Mouse (Mus musculus): ENCODE data around the gene Rprd1b. TPM values are rescaled to one million over a fixed set of nuclear protein-coding genes. Genes with fewer than 3 reads are reported as not detected.

Gene Rprd1b
- polyA plus RNA-seq, 1 experiment from 2014 or later = 34.1 TPM

DNA sequence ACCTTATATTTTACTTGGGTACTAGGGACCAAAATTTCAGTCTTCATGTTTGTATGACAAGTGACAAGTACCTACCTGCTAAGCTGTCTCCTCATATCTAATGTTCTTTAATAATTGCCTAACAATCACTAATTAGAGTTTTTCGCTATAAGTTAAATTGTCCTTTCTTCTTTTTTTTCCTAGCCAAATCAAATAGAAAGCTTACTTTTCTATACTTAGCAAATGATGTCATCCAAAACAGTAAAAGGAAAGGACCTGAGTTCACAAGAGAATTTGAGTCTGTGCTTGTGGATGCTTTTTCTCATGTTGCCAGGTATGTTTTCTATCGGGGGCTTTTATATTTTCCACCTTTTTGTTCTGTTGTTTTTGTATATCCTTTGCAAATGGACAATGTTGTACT is 7.5 kb downstream of the Rprd1b start:
- Histone ChIP-seq H3K4me1 (ENCODE audit: control insufficient read depth, insufficient read depth, low read length) (peaks cover 16% of the 10 kb centered on the region), H3K4me2 (ENCODE audit: low read length) (no peak overlapping the region), H3K36me3 (ENCODE audit: control insufficient read depth, insufficient read depth, low read length) (peaks cover 10% of the 10 kb centered on the region; the same call in 1 of the 2 replicates), H3K27me3 (ENCODE audit: control insufficient read depth, insufficient read depth, low read depth, low read length) (no peaks in the 10 kb centered on the region), H3K9ac (ENCODE audit: low read depth, low read length) (no peak overlapping the region), H3K9me3 (replicated peaks; ENCODE audit: control insufficient read depth, low read length, poor library complexity, severe bottlenecking) (no peaks in the 10 kb centered on the region), H3K27ac (ENCODE audit: low read length) (no peak overlapping the region), H3K4me3 (ENCODE audit: low read depth, low read length) (no peak overlapping the region)
- no peak for ATAC-seq
- 98% methylated on average over 2 of the region's 2 CpGs for WGBS

DNA sequence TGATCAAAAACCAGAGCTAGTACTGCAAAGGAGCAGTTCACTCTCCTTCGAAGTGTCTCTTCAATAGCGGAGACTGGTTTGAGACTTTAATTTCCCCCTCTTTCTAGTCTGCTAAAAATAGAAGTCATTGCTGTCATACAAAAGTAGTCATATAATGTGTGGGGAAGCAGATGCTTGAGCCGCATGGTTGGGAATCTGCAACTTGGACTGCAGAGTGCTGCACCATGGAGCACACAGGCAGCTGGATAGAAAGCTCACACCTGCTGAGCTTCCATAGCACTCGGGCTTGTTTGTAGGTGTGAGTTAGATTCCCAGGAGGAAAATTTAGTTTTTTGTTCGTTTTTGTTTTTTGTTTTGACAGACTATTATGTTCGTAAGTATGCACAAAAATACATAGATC is 8.1 kb downstream of the Rprd1b start:
- WGBS = 91% methylated on average over 6 of the region's 6 CpGs
- H3K4me2 ChIP-seq (ENCODE audit: low read length) = no peak overlapping the region
- ATAC-seq = no peak
- H3K27ac ChIP-seq (ENCODE audit: low read length) = no peak overlapping the region
- peaks cover 10% of the 10 kb centered on the region; the same call in 1 of the 2 replicates for H3K36me3 ChIP-seq (ENCODE audit: control insufficient read depth, insufficient read depth, low read length)
- H3K9ac ChIP-seq (ENCODE audit: low read depth, low read length) = no peak overlapping the region
- no peaks in the 10 kb centered on the region for H3K9me3 ChIP-seq (replicated peaks; ENCODE audit: control insufficient read depth, low read length, poor library complexity, severe bottlenecking)
- no peaks in the 10 kb centered on the region for H3K27me3 ChIP-seq (ENCODE audit: control insufficient read depth, insufficient read depth, low read depth, low read length)
- no peak overlapping the region for H3K4me3 ChIP-seq (ENCODE audit: low read depth, low read length)
- H3K4me1 ChIP-seq (ENCODE audit: control insufficient read depth, insufficient read depth, low read length) = peaks cover 10% of the 10 kb centered on the region

DNA sequence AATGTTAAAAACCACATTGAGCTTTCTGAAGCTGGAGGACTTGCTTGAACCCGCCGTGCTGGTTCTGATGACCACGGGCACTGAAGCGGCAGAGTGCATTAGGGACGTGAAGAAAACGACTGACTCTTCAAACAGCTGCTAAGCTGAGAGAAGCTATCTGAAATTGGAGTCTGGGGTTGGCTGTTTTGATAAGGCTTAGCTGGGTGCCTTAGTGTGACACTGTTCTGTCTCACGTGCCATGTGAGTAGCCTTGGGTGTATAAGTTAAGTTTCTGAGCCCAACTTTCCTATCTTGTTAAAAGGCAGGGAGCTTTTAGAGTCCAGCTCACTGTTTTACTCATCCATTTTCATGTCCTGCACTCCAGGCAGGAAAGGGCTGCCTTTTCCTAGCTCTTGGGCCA is 8.7 kb downstream of the Rprd1b start:
- H3K27ac ChIP-seq (ENCODE audit: low read length) = no peak overlapping the region
- no peak overlapping the region for H3K4me2 ChIP-seq (ENCODE audit: low read length)
- 87% methylated on average over 7 of the region's 7 CpGs for WGBS

GRCm38 (mm10) chr2:158037571-158037970 is 9.3 kb downstream of the Rprd1b start:
- Histone ChIP-seq H3K27me3 (ENCODE audit: control insufficient read depth, insufficient read depth, low read depth, low read length) (no peaks in the 10 kb centered on the region), H3K4me1 (ENCODE audit: control insufficient read depth, insufficient read depth, low read length) (peaks cover 4% of the 10 kb centered on the region; the same call in 1 of the 2 replicates)
- 85% methylated on average over 1 of the region's 1 CpGs for WGBS

More for the DNA sequence above, 8.7 kb downstream of the Rprd1b start:
- Histone ChIP-seq H3K4me3 (ENCODE audit: low read depth, low read length) (no peak overlapping the region), H3K36me3 (ENCODE audit: control insufficient read depth, insufficient read depth, low read length) (peaks cover 10% of the 10 kb centered on the region; the same call in 1 of the 2 replicates), H3K27me3 (ENCODE audit: control insufficient read depth, insufficient read depth, low read depth, low read length) (no peaks in the 10 kb centered on the region), H3K9me3 (replicated peaks; ENCODE audit: control insufficient read depth, low read length, poor library complexity, severe bottlenecking) (no peaks in the 10 kb centered on the region), H3K9ac (ENCODE audit: low read depth, low read length) (no peak overlapping the region), H3K4me1 (ENCODE audit: control insufficient read depth, insufficient read depth, low read length) (peaks cover 7% of the 10 kb centered on the region; the same call in 1 of the 2 replicates)
- no peak for ATAC-seq

DNA sequence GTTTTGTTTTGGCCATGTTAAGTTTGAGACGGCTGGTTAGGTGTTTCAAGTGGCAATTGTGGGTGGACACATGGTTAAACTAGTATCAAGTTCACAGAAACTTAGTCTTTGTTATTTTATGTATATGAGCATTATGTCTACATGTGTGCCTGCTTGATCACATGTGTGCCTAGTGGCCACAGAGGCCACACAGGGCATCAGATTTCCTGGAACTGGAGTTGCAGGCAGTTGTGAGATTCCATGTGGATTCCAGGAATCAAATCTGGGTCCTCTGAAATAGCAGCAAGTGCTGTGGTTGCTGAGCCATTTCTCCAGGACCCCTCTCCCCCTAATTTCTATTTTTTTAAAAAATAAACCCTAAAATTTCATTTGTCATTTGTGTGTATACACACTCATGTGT is 11.4 kb downstream of the Rprd1b start:
- Histone ChIP-seq H3K9ac (ENCODE audit: low read depth, low read length) (no peak overlapping the region), H3K27me3 (ENCODE audit: control insufficient read depth, insufficient read depth, low read depth, low read length) (no peaks in the 10 kb centered on the region), H3K4me1 (ENCODE audit: control insufficient read depth, insufficient read depth, low read length) (no peaks in the 10 kb centered on the region), H3K27ac (ENCODE audit: low read length) (no peak overlapping the region), H3K9me3 (replicated peaks; ENCODE audit: control insufficient read depth, low read length, poor library complexity, severe bottlenecking) (no peaks in the 10 kb centered on the region), H3K4me2 (ENCODE audit: low read length) (no peak overlapping the region), H3K4me3 (ENCODE audit: low read depth, low read length) (no peak overlapping the region), H3K36me3 (ENCODE audit: control insufficient read depth, insufficient read depth, low read length) (peaks cover 14% of the 10 kb centered on the region)
- ATAC-seq = no peak
- WGBS = 79% methylated on average over 1 of the region's 1 CpGs

More at GRCm38 (mm10) chr2:158037571-158037970, 9.3 kb downstream of the Rprd1b start:
- H3K36me3 ChIP-seq (ENCODE audit: control insufficient read depth, insufficient read depth, low read length) = peaks cover 10% of the 10 kb centered on the region; the same call in 1 of the 2 replicates
- H3K4me3 ChIP-seq (ENCODE audit: low read depth, low read length) = no peak overlapping the region
- H3K9me3 ChIP-seq (replicated peaks; ENCODE audit: control insufficient read depth, low read length, poor library complexity, severe bottlenecking) = no peaks in the 10 kb centered on the region
- H3K4me2 ChIP-seq (ENCODE audit: low read length) = no peak overlapping the region
- H3K27ac ChIP-seq (ENCODE audit: low read length) = no peak overlapping the region
- no peak overlapping the region for H3K9ac ChIP-seq (ENCODE audit: low read depth, low read length)
- no peak for ATAC-seq

DNA sequence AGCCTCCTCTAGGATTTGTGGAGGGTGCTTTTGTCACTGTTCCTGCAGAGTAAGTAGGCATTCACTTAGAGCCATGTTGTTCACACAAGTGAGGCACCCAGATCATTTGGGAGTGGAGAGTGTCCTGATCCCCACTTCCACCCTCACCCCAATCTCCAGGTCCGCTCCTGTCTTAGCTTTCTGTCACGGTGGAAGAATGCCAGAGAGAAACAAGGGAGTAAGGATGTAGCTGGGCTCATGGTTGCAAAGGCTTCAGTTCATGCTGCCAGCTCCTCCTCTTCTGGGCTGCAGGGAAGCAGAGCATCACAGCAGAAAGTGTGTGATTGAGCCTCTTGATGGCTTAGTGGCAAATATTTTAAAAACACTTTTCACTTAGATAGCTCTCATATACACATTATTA is 12.1 kb downstream of the Rprd1b start:
- H3K27ac ChIP-seq (ENCODE audit: low read length) = no peak overlapping the region
- H3K36me3 ChIP-seq (ENCODE audit: control insufficient read depth, insufficient read depth, low read length) = peaks cover 17% of the 10 kb centered on the region

GRCm38 (mm10) chr2:158043504-158043903 is 15.2 kb downstream of the Rprd1b start:
- H3K4me3 ChIP-seq (ENCODE audit: low read depth, low read length) = no peak overlapping the region
- H3K27ac ChIP-seq (ENCODE audit: low read length) = no peak overlapping the region
- 96% methylated on average over 8 of the region's 8 CpGs for WGBS
- H3K9me3 ChIP-seq (replicated peaks; ENCODE audit: control insufficient read depth, low read length, poor library complexity, severe bottlenecking) = no peaks in the 10 kb centered on the region
- H3K4me1 ChIP-seq (ENCODE audit: control insufficient read depth, insufficient read depth, low read length) = no peaks in the 10 kb centered on the region
- no peaks in the 10 kb centered on the region for H3K27me3 ChIP-seq (ENCODE audit: control insufficient read depth, insufficient read depth, low read depth, low read length)
- peaks cover 9% of the 10 kb centered on the region for H3K36me3 ChIP-seq (ENCODE audit: control insufficient read depth, insufficient read depth, low read length)
- no peak overlapping the region for H3K4me2 ChIP-seq (ENCODE audit: low read length)
- ATAC-seq = no peak
- no peak overlapping the region for H3K9ac ChIP-seq (ENCODE audit: low read depth, low read length)

More for the DNA sequence above, 12.1 kb downstream of the Rprd1b start:
- ATAC-seq = no peak
- 87% methylated on average over 2 of the region's 2 CpGs for WGBS
- H3K4me3 ChIP-seq (ENCODE audit: low read depth, low read length) = no peak overlapping the region
- H3K4me1 ChIP-seq (ENCODE audit: control insufficient read depth, insufficient read depth, low read length) = no peaks in the 10 kb centered on the region
- no peaks in the 10 kb centered on the region for H3K27me3 ChIP-seq (ENCODE audit: control insufficient read depth, insufficient read depth, low read depth, low read length)
- no peak overlapping the region for H3K4me2 ChIP-seq (ENCODE audit: low read length)
- H3K9me3 ChIP-seq (replicated peaks; ENCODE audit: control insufficient read depth, low read length, poor library complexity, severe bottlenecking) = no peaks in the 10 kb centered on the region
- no peak overlapping the region for H3K9ac ChIP-seq (ENCODE audit: low read depth, low read length)

GRCm38 (mm10) chr2:158046186-158046585 is 17.9 kb downstream of the Rprd1b start:
- WGBS = 77% methylated on average over 4 of the region's 4 CpGs
- peaks cover 11% of the 10 kb centered on the region for H3K36me3 ChIP-seq (ENCODE audit: control insufficient read depth, insufficient read depth, low read length)
- no peak overlapping the region for H3K4me3 ChIP-seq (ENCODE audit: low read depth, low read length)
- H3K9ac ChIP-seq (ENCODE audit: low read depth, low read length) = no peak overlapping the region
- no peak for ATAC-seq
- no peaks in the 10 kb centered on the region for H3K4me1 ChIP-seq (ENCODE audit: control insufficient read depth, insufficient read depth, low read length)
- H3K27ac ChIP-seq (ENCODE audit: low read length) = no peak overlapping the region
- no peaks in the 10 kb centered on the region for H3K9me3 ChIP-seq (replicated peaks; ENCODE audit: control insufficient read depth, low read length, poor library complexity, severe bottlenecking)
- no peak overlapping the region for H3K4me2 ChIP-seq (ENCODE audit: low read length)
- no peaks in the 10 kb centered on the region for H3K27me3 ChIP-seq (ENCODE audit: control insufficient read depth, insufficient read depth, low read depth, low read length)

GRCm38 (mm10) chr2:158047903-158048302 is 19.6 kb downstream of the Rprd1b start:
- Histone ChIP-seq H3K9me3 (replicated peaks; ENCODE audit: control insufficient read depth, low read length, poor library complexity, severe bottlenecking) (no peaks in the 10 kb centered on the region), H3K9ac (ENCODE audit: low read depth, low read length) (no peak overlapping the region), H3K4me1 (ENCODE audit: control insufficient read depth, insufficient read depth, low read length) (no peaks in the 10 kb centered on the region), H3K36me3 (ENCODE audit: control insufficient read depth, insufficient read depth, low read length) (peaks cover 16% of the 10 kb centered on the region), H3K4me2 (ENCODE audit: low read length) (no peak overlapping the region), H3K4me3 (ENCODE audit: low read depth, low read length) (no peak overlapping the region), H3K27ac (ENCODE audit: low read length) (no peak overlapping the region), H3K27me3 (ENCODE audit: control insufficient read depth, insufficient read depth, low read depth, low read length) (no peaks in the 10 kb centered on the region)
- ATAC-seq = no peak
- whole genome bisulfite sequencing = 65% methylated on average over 3 of the region's 3 CpGs
